Mouse (Mus musculus) forebrain, embryonic 14.5 days (tissue): ENCODE measurements around the gene Gm16181. TPM values are rescaled to one million over a fixed set of nuclear protein-coding genes. Genes with fewer than 3 reads are reported as not detected.
A peak's percentile ranks its signal among the peaks of the same experiment; 100 is the strongest.

Experiments used
- ATAC-seq: fragments of 200-750 bp; cut with Nextera tagmentation; 2 replicates; pipeline ENCODE4 v1.8.0; 2017; ENCODE audit warnings: mild to moderate bottlenecking, moderate library complexity
- DNase-seq: peaks from one replicate; pipeline ENCODE4 v3.0.0-alpha.2; 2015; ENCODE audit warnings: low spot score
- H3K27ac ChIP-seq: fragments of 300-500 bp; sonication (generic); 2 replicates; pipeline ENCODE4 v1.5.1; 2014; ENCODE audit warnings: low read depth, mild to moderate bottlenecking, control low read depth, low read length, moderate library complexity
- H3K27me3 ChIP-seq: fragments of 300-500 bp; sonication (generic); replicated peaks from 2 replicates; pipeline ENCODE4 v1.6.1; 2014; ENCODE audit warnings: low read length, control low read depth, mixed read lengths; ENCODE audit not compliant: control insufficient read depth, insufficient read depth
- H3K36me3 ChIP-seq: fragments of 300-500 bp; sonication (generic); 2 replicates; pipeline ENCODE4 v1.6.1; 2014; ENCODE audit warnings: low read length, control low read depth; ENCODE audit not compliant: control insufficient read depth, insufficient read depth
- H3K4me1 ChIP-seq: fragments of 300-500 bp; sonication (generic); 2 replicates; pipeline ENCODE4 v1.6.1; 2014; ENCODE audit warnings: antibody characterized with exemption, low read length, control low read depth; ENCODE audit not compliant: control insufficient read depth, insufficient read depth
- H3K4me2 ChIP-seq: fragments of 300-500 bp; sonication (generic); 2 replicates; pipeline ENCODE4 v1.6.1; 2014; ENCODE audit warnings: mild to moderate bottlenecking, control low read depth, low read length
- H3K4me3 ChIP-seq: fragments of 300-500 bp; sonication (generic); 2 replicates; pipeline ENCODE4 v1.5.1; 2014; ENCODE audit warnings: low read depth, low read length, control low read depth
- H3K9ac ChIP-seq: fragments of 300-500 bp; sonication (generic); 2 replicates; pipeline ENCODE4 v1.6.1; 2014; ENCODE audit warnings: mild to moderate bottlenecking, low read length, control low read depth, moderate library complexity
- H3K9me3 ChIP-seq: fragments of 300-500 bp; sonication (generic); replicated peaks from 2 replicates; pipeline ENCODE4 v1.6.1; 2016; ENCODE audit warnings: low read length, control low read depth, mixed read lengths; ENCODE audit not compliant: control insufficient read depth
- WGBS: fragments of 180-500 bp; shearing (Covaris S2); extraction: QIAGEN DNeasy Blood & Tissue Kit; methylation state at CpG from one replicate; pipeline ENCODE4 v1.1.7; 2014; 5-methylcytosine and 5-hydroxymethylcytosine counted together
- microRNA-seq: library from miRNA; unstranded; fragments of <30 nt; microRNA quantifications from one replicate; pipeline ENCODE4, GENCODE M21; 2016
- polyA plus RNA-seq: library from polyadenylated mRNA; unstranded; fragments of >200 nt; fragmentation: Nextera tagmentation; extraction: Ambion mirVana; gene quantifications from 2 replicates; pipeline ENCODE4 v1.2.1, GENCODE M21; 2014

Gene Gm16181
- polyA plus RNA-seq, 1 experiment from 2014 or later = not detected

GRCm38 (mm10) chr17:35262664-35263522 is 42.3 kb downstream of the Gm16181 start, which contains the start of gene H2-D1:
TSS of gene H2-D1 (plus strand) at chr17:35262730.
- DNase-seq = peak; percentile 93
- H3K36me3 ChIP-seq = no peaks in the 10 kb centered on the region
- H3K4me2 ChIP-seq = peak within 1 kb of the TSS; percentile 90
- H3K4me1 ChIP-seq = no peaks in the 10 kb centered on the region
- 1% methylated on average over 63 of the region's 73 CpGs for WGBS
- H3K27ac ChIP-seq = no peak within 1 kb of the TSS
- peak; percentile 93 for ATAC-seq
- H3K9me3 ChIP-seq = no peaks in the 10 kb centered on the region
- peak within 1 kb of the TSS; percentile 57 for H3K4me3 ChIP-seq
- 0 out of 2 replicates have a peak, but pooled peaks cover 3% of the 10 kb centered on the region for H3K27me3 ChIP-seq
- H3K9ac ChIP-seq = peak within 1 kb of the TSS; percentile 69

GRCm38 (mm10) chr17:35263523-35263883 is 42.9 kb downstream of the Gm16181 start:
- DNase-seq (no peak), ATAC-seq (peak; percentile 16)
- no peaks in the 10 kb centered on the region for H3K36me3 ChIP-seq
- peak overlapping the region; percentile 69 for H3K9ac ChIP-seq
- no peak overlapping the region for H3K27ac ChIP-seq
- H3K4me2 ChIP-seq = peak overlapping the region; percentile 90
- H3K9me3 ChIP-seq = no peaks in the 10 kb centered on the region
- H3K4me1 ChIP-seq = no peaks in the 10 kb centered on the region
- 0% methylated on average over 31 of the region's 31 CpGs for WGBS
- H3K27me3 ChIP-seq = 0 out of 2 replicates have a peak, but pooled peaks cover 3% of the 10 kb centered on the region
- peak overlapping the region; percentile 57 for H3K4me3 ChIP-seq

GRCm38 (mm10) chr17:35267399-35268086 is 46.9 kb downstream of the Gm16181 start:
- Histone ChIP-seq H3K4me2 (no peak overlapping the region), H3K9ac (no peak overlapping the region), H3K27me3 (no peaks in the 10 kb centered on the region), H3K4me3 (no peak overlapping the region), H3K9me3 (no peaks in the 10 kb centered on the region), H3K36me3 (no peaks in the 10 kb centered on the region), H3K27ac (no peak overlapping the region), H3K4me1 (no peaks in the 10 kb centered on the region)
- ATAC-seq (no peak), DNase-seq (no peak)
- WGBS = 94% methylated on average over 1 of the region's 1 CpGs

GRCm38 (mm10) chr17:35269653-35270347 is 49.2 kb downstream of the Gm16181 start:
- H3K27me3 ChIP-seq = no peaks in the 10 kb centered on the region
- H3K4me1 ChIP-seq = no peaks in the 10 kb centered on the region
- no peak overlapping the region for H3K27ac ChIP-seq
- no peak overlapping the region for H3K4me3 ChIP-seq
- ATAC-seq (no peak), DNase-seq (peak; percentile 68)
- no peak overlapping the region for H3K4me2 ChIP-seq
- 18% methylated on average over 3 of the region's 3 CpGs for WGBS
- no peak overlapping the region for H3K9ac ChIP-seq
- no peaks in the 10 kb centered on the region for H3K9me3 ChIP-seq
- no peaks in the 10 kb centered on the region for H3K36me3 ChIP-seq

GRCm38 (mm10) chr17:35272249-35272648 is 51.6 kb downstream of the Gm16181 start:
- H3K27me3 ChIP-seq = no peaks in the 10 kb centered on the region
- WGBS = 75% methylated on average over 3 of the region's 3 CpGs
- no peak for ATAC-seq
- no peak overlapping the region for H3K4me2 ChIP-seq
- no peaks in the 10 kb centered on the region for H3K36me3 ChIP-seq
- H3K9ac ChIP-seq = no peak overlapping the region
- H3K4me1 ChIP-seq = no peaks in the 10 kb centered on the region
- no peaks in the 10 kb centered on the region for H3K9me3 ChIP-seq
- no peak overlapping the region for H3K4me3 ChIP-seq
- no peak for DNase-seq
- no peak overlapping the region for H3K27ac ChIP-seq

Small RNAs within 50 kb of the gene (microRNA-seq; reads per million reads assigned to microRNA genes)
- gene Mir6973a = not detected
- not detected for gene Mir6974
- 1.3 reads per million, percentile 3 among the genes with 10 or more reads in this experiment for gene Mir6975
- not detected for gene Mir8094

Other genes with a start within 250 kb of the Gm16181 start
- gene Hspa1a, start 248.7 kb upstream of the Gm16181 start, polyA plus RNA-seq = 1.4 and 3.7 TPM in 2 replicates
- 1.3 and 1.4 TPM in 2 replicates for gene Hspa1l, start 248.1 kb upstream of the Gm16181 start, polyA plus RNA-seq
- gene Lsm2, start 239.0 kb upstream of the Gm16181 start, polyA plus RNA-seq = 131 and 148 TPM in 2 replicates
- gene Vars, start 219.8 kb upstream of the Gm16181 start, polyA plus RNA-seq = 42.4 and 53.9 TPM in 2 replicates
- gene Vwa7, start 204.3 kb upstream of the Gm16181 start, polyA plus RNA-seq = 0.05 and 0.11 TPM in 2 replicates
- gene Sapcd1, start 192.8 kb upstream of the Gm16181 start, polyA plus RNA-seq = 2.9 and 6.2 TPM in 2 replicates
- 2.3 and 2.6 TPM in 2 replicates for gene Msh5, start 174.1 kb upstream of the Gm16181 start, polyA plus RNA-seq
- gene Clic1, start 170.9 kb upstream of the Gm16181 start, polyA plus RNA-seq = 28.3 and 37.3 TPM in 2 replicates
- 617 and 661 TPM in 2 replicates for gene Ddah2, start 161.8 kb upstream of the Gm16181 start, polyA plus RNA-seq
- gene Ly6g6c, start 155.4 kb upstream of the Gm16181 start, polyA plus RNA-seq = not detected in 2 replicates
- gene Mpig6b, start 154.7 kb upstream of the Gm16181 start, polyA plus RNA-seq = 0.28 and 0.42 TPM in 2 replicates
- gene Ly6g6e, start 143.9 kb upstream of the Gm16181 start, polyA plus RNA-seq = 10.1 and 10.7 TPM in 2 replicates
- gene Ly6g6d, start 142.8 kb upstream of the Gm16181 start, polyA plus RNA-seq = 0.76 and 1.1 TPM in 2 replicates
- 0.15 TPM in 1 of 2 replicates, not detected in the other for gene Ly6g6f, start 135.2 kb upstream of the Gm16181 start, polyA plus RNA-seq
- gene Abhd16a, start 131.6 kb upstream of the Gm16181 start, polyA plus RNA-seq = 69.9 and 75.7 TPM in 2 replicates
- not detected in 2 replicates for gene Ly6g5c, start 112.6 kb upstream of the Gm16181 start, polyA plus RNA-seq
- 0.89 and 1.1 TPM in 2 replicates for gene Ly6g5b, start 105.4 kb upstream of the Gm16181 start, polyA plus RNA-seq
- gene Gpank1, start 99.4 kb upstream of the Gm16181 start, polyA plus RNA-seq = 31.3 and 34.2 TPM in 2 replicates
- gene Csnk2b, start 98.8 kb upstream of the Gm16181 start, polyA plus RNA-seq = 313 and 353 TPM in 2 replicates
- gene D17H6S53E, start 94.5 kb upstream of the Gm16181 start, polyA plus RNA-seq = 5.2 and 5.5 TPM in 2 replicates
- 0.22 and 0.29 TPM in 2 replicates for gene Apom, start 88.8 kb upstream of the Gm16181 start, polyA plus RNA-seq
- gene Bag6, start 85.7 kb upstream of the Gm16181 start, polyA plus RNA-seq = 128 and 144 TPM in 2 replicates
- 117 and 141 TPM in 2 replicates for gene Prrc2a, start 55.9 kb upstream of the Gm16181 start, polyA plus RNA-seq
- gene Aif1, start 44.8 kb upstream of the Gm16181 start, polyA plus RNA-seq = 6.9 and 7.3 TPM in 2 replicates
- 6.1 and 8.0 TPM in 2 replicates for gene Lst1, start 32.4 kb upstream of the Gm16181 start, polyA plus RNA-seq
- 0.39 TPM in 1 of 2 replicates, not detected in the other for gene Ltb, start 26.4 kb upstream of the Gm16181 start, polyA plus RNA-seq
- not detected in 2 replicates for gene Tnf, start 18.8 kb upstream of the Gm16181 start, polyA plus RNA-seq
- 0.13 and 0.21 TPM in 2 replicates for gene Lta, start 15.5 kb upstream of the Gm16181 start, polyA plus RNA-seq
- gene Atp6v1g2, start 12.8 kb downstream of the Gm16181 start, polyA plus RNA-seq = 44.0 and 61.1 TPM in 2 replicates
- gene Nfkbil1, start 15.0 kb downstream of the Gm16181 start, polyA plus RNA-seq = 5.1 and 5.2 TPM in 2 replicates
- gene Ddx39b, start 20.9 kb downstream of the Gm16181 start, polyA plus RNA-seq = 478 and 489 TPM in 2 replicates
- 37.5 and 44.2 TPM in 2 replicates for gene H2-D1, start 41.9 kb downstream of the Gm16181 start, polyA plus RNA-seq
- 0.46 TPM in 1 of 2 replicates, not detected in the other for gene H2-Q1, start 99.6 kb downstream of the Gm16181 start, polyA plus RNA-seq
- 1.1 and 2.1 TPM in 2 replicates for gene H2-Q2, start 121.4 kb downstream of the Gm16181 start, polyA plus RNA-seq
- 0.54 and 0.60 TPM in 2 replicates for gene H2-Q4, start 158.8 kb downstream of the Gm16181 start, polyA plus RNA-seq
- gene H2-Q6, start 204.0 kb downstream of the Gm16181 start, polyA plus RNA-seq = 0.28 and 0.38 TPM in 2 replicates
- gene H2-Q7, start 218.3 kb downstream of the Gm16181 start, polyA plus RNA-seq = 1.5 and 2.0 TPM in 2 replicates
- 0.23 TPM in 1 of 2 replicates, not detected in the other for gene H2-Q10, start 249.3 kb downstream of the Gm16181 start, polyA plus RNA-seq